Mouse (Mus musculus) lung, embryonic 14.5 days (tissue): Measurements from ENCODE around the gene Itpkb. TPM values are rescaled to one million over a fixed set of nuclear protein-coding genes. Genes with fewer than 3 reads are reported as not detected.
"Not testable (repeated sequence)": the region's sequence is repeated elsewhere in the genome, so short reads cannot be mapped to it uniquely, and the experiment has no call there.

Experiments used
- ATAC-seq: fragments of 200-750 bp; cut with Nextera tagmentation; 2 replicates; pipeline ENCODE4 v1.8.0; 2017; ENCODE audit warnings: mild to moderate bottlenecking, moderate TSS enrichment, moderate library complexity; ENCODE audit not compliant: insufficient read depth
- DNase-seq: peaks from one replicate; pipeline ENCODE4 v3.0.0-alpha.2; 2015
- H3K27ac ChIP-seq: fragments of 300-500 bp; sonication (generic); 2 replicates; pipeline ENCODE4 v1.5.1; 2014; ENCODE audit warnings: low read depth, mild to moderate bottlenecking, moderate library complexity
- H3K27me3 ChIP-seq: fragments of 300-500 bp; sonication (generic); 2 replicates; pipeline ENCODE4 v1.6.1; 2014; ENCODE audit warnings: low read length, control low read depth; ENCODE audit not compliant: insufficient read depth
- H3K36me3 ChIP-seq: fragments of 300-500 bp; sonication (generic); 2 replicates; pipeline ENCODE4 v1.6.1; 2014; ENCODE audit warnings: control low read depth; ENCODE audit not compliant: insufficient read depth
- H3K4me1 ChIP-seq: fragments of 300-500 bp; sonication (generic); 2 replicates; pipeline ENCODE4 v1.6.1; 2014; ENCODE audit warnings: antibody characterized with exemption, control low read depth; ENCODE audit not compliant: insufficient read depth
- H3K4me2 ChIP-seq: fragments of 300-500 bp; sonication (generic); 2 replicates; pipeline ENCODE4 v1.6.1; 2014; ENCODE audit warnings: mild to moderate bottlenecking
- H3K4me3 ChIP-seq: fragments of 300-500 bp; sonication (generic); 2 replicates; pipeline ENCODE4 v1.5.1; 2014; ENCODE audit warnings: low read depth, low read length
- H3K9ac ChIP-seq: fragments of 300-500 bp; sonication (generic); 2 replicates; pipeline ENCODE4 v1.6.1; 2014
- H3K9me3 ChIP-seq: fragments of 300-500 bp; sonication (generic); 2 replicates; pipeline ENCODE4 v1.6.1; 2016; ENCODE audit warnings: low read depth, low read length, control low read depth
- CTCF ChIP-seq: IDR thresholded peaks from 2 replicates; pipeline ENCODE4 v1.5.1; 2016; ENCODE audit warnings: antibody characterized with exemption, low read depth
- WGBS: fragments of 180-500 bp; shearing (Covaris S2); extraction: QIAGEN DNeasy Blood & Tissue Kit; methylation state at CpG from one replicate; pipeline ENCODE4 v1.1.7; 2014; 5-methylcytosine and 5-hydroxymethylcytosine counted together
- polyA plus RNA-seq: library from polyadenylated mRNA; unstranded; fragments of >200 nt; fragmentation: Nextera tagmentation; extraction: Ambion mirVana; gene quantifications from 2 replicates; pipeline ENCODE4 v1.2.1, GENCODE M21; 2014

Gene Itpkb
- polyA plus RNA-seq, 1 experiment from 2014 or later = 9.0 TPM

- Histone ChIP-seq H3K4me2 (no peak overlapping the region), H3K36me3 (no peaks in the 10 kb centered on the region), H3K4me3 (no peak overlapping the region), H3K4me1 (no peaks in the 10 kb centered on the region), H3K27me3 (no peaks in the 10 kb centered on the region), H3K9me3 (no peaks in the 10 kb centered on the region), H3K27ac (no peak overlapping the region), H3K9ac (no peak overlapping the region)
- TF ChIP-seq CTCF = no peak
- no peak for ATAC-seq
- 59% methylated on average over 8 of the region's 8 CpGs for WGBS
- no peak for DNase-seq
Measured at GRCm38 (mm10) chr1:180382358-180382757, 52.1 kb downstream of the Itpkb start.

- no peaks in the 10 kb centered on the region for H3K36me3 ChIP-seq
- peaks cover 9% of the 10 kb centered on the region for H3K4me1 ChIP-seq
- no peak overlapping the region for H3K4me3 ChIP-seq
- no peak overlapping the region for H3K27ac ChIP-seq
- DNase-seq (no peak), ATAC-seq (no peak)
- H3K9ac ChIP-seq = no peak overlapping the region
- WGBS = 93% methylated on average over 8 of the region's 8 CpGs
- no peaks in the 10 kb centered on the region for H3K9me3 ChIP-seq
- H3K4me2 ChIP-seq = no peak overlapping the region
- no peak for TF ChIP-seq CTCF
- no peaks in the 10 kb centered on the region for H3K27me3 ChIP-seq
Measured at GRCm38 (mm10) chr1:180383884-180384283, 53.6 kb downstream of the Itpkb start.

- no peak overlapping the region for H3K4me3 ChIP-seq
- H3K4me2 ChIP-seq = no peak overlapping the region
- no peak overlapping the region for H3K9ac ChIP-seq
- H3K27me3 ChIP-seq = no peaks in the 10 kb centered on the region
- no peaks in the 10 kb centered on the region for H3K36me3 ChIP-seq
- no peak for TF ChIP-seq CTCF
- DNase-seq (no peak), ATAC-seq (no peak)
- H3K27ac ChIP-seq = no peak overlapping the region
- WGBS = 60% methylated on average over 10 of the region's 10 CpGs
- peaks cover 12% of the 10 kb centered on the region for H3K4me1 ChIP-seq
- H3K9me3 ChIP-seq = no peaks in the 10 kb centered on the region
Measured at GRCm38 (mm10) chr1:180384486-180384885, 54.2 kb downstream of the Itpkb start.

- Histone ChIP-seq H3K36me3 (no peaks in the 10 kb centered on the region), H3K4me2 (no peak overlapping the region), H3K4me1 (peaks cover 12% of the 10 kb centered on the region), H3K9ac (no peak overlapping the region), H3K9me3 (no peaks in the 10 kb centered on the region), H3K27ac (no peak overlapping the region), H3K4me3 (no peak overlapping the region), H3K27me3 (no peaks in the 10 kb centered on the region)
- 77% methylated on average over 6 of the region's 6 CpGs for WGBS
- TF ChIP-seq CTCF = no peak
- ATAC-seq (no peak), DNase-seq (no peak)
Measured at GRCm38 (mm10) chr1:180385308-180385707, 55.0 kb downstream of the Itpkb start.

GRCm38 (mm10) chr1:180386951-180387749 lies 56.9 kb downstream of the Itpkb start:
- Histone ChIP-seq H3K4me2 (peak overlapping the region; percentile 79), H3K27me3 (no peaks in the 10 kb centered on the region), H3K9me3 (no peaks in the 10 kb centered on the region), H3K27ac (peak overlapping the region; percentile 91), H3K4me3 (peak overlapping the region; percentile 38), H3K4me1 (peaks cover 16% of the 10 kb centered on the region), H3K36me3 (no peaks in the 10 kb centered on the region), H3K9ac (peak overlapping the region; percentile 58)
- WGBS = 2% methylated on average over 27 of the region's 27 CpGs
- peak; percentile 86 for TF ChIP-seq CTCF
- ATAC-seq (peak; percentile 96), DNase-seq (peak; percentile 99)

- no peak for TF ChIP-seq CTCF
- Histone ChIP-seq H3K4me3 (peak overlapping the region; percentile 38), H3K27ac (peak overlapping the region; percentile 91), H3K9ac (no peak overlapping the region; the same call in 1 of the 2 replicates), H3K27me3 (no peaks in the 10 kb centered on the region), H3K4me2 (peak overlapping the region; percentile 79), H3K4me1 (peaks cover 16% of the 10 kb centered on the region), H3K9me3 (no peaks in the 10 kb centered on the region), H3K36me3 (no peaks in the 10 kb centered on the region)
- WGBS = 8% methylated on average over 11 of the region's 11 CpGs
- ATAC-seq (no peak), DNase-seq (no peak)
Measured at GRCm38 (mm10) chr1:180387750-180388480, 57.6 kb downstream of the Itpkb start.

GRCm38 (mm10) chr1:180388481-180388880 lies 58.2 kb downstream of the Itpkb start:
- no peak overlapping the region; the same call in 1 of the 2 replicates for H3K4me2 ChIP-seq

GRCm38 (mm10) chr1:180389213-180389760 lies 59.0 kb downstream of the Itpkb start:
- Histone ChIP-seq H3K27ac (peak overlapping the region; percentile 91), H3K4me1 (peaks cover 20% of the 10 kb centered on the region)
- WGBS = 60% methylated on average over 11 of the region's 11 CpGs
- H3K4me2 ChIP-seq, H3K27me3 ChIP-seq, H3K4me3 ChIP-seq, ATAC-seq, H3K9me3 ChIP-seq, H3K36me3 ChIP-seq, H3K9ac ChIP-seq: not testable (repeated sequence)
- peak; percentile 50 for DNase-seq

More at GRCm38 (mm10) chr1:180388481-180388880, 58.2 kb downstream of the Itpkb start:
- H3K9ac ChIP-seq = no peak overlapping the region; the same call in 1 of the 2 replicates
- peak overlapping the region; percentile 91 for H3K27ac ChIP-seq
- H3K36me3 ChIP-seq = no peaks in the 10 kb centered on the region
- no peak for ATAC-seq
- TF ChIP-seq CTCF = no peak
- peaks cover 16% of the 10 kb centered on the region for H3K4me1 ChIP-seq
- WGBS = 47% methylated on average over 1 of the region's 1 CpGs
- no peak for DNase-seq
- H3K9me3 ChIP-seq = no peaks in the 10 kb centered on the region
- no peaks in the 10 kb centered on the region for H3K27me3 ChIP-seq
- no peak overlapping the region for H3K4me3 ChIP-seq
